Mouse (Mus musculus): ENCODE measurements around the gene Sgta. TPM values are rescaled to one million over a fixed set of nuclear protein-coding genes. Genes with fewer than 3 reads are reported as not detected.

Gene Sgta
- polyA plus RNA-seq, 2 experiments, result 38.4 to 43.8 TPM

DNA sequence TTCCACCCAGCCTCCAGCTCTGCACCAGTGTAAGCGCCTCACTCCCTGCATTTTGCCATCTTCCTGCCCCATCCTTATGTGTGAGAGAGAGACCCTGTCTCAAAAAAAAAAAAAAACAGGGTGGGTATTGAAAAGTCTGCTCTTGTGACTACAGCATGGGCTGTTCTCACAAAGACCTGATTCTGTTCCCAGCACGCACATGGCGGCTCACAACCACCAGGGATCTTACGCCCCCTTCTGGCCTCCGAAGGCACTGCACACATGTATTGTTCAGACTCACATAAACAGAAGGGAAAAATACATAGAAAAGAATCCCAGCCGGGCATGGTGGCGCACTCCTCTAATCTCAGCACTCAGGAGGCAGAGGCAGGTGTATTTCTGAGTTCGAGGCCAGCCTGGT lies 37.2 kb downstream of the Sgta start:
- Histone ChIP-seq H3K9me3 (ENCODE audit: control insufficient read depth, low read length) (no peaks in the 10 kb centered on the region), H3K27ac (no peak overlapping the region), H3K4me1 (replicated peaks; ENCODE audit: control insufficient read depth in 2 of 2, insufficient read depth in 2 of 2, low read length in 1 of 2) (no peaks in the 10 kb centered on the region), H3K9ac (replicated peaks) (no peak overlapping the region), H3K27me3 (ENCODE audit: control insufficient read depth, insufficient read depth, low read length) (peaks cover 32% of the 10 kb centered on the region), H3K4me2 (ENCODE audit: low read depth) (no peak overlapping the region), H3K36me3 (replicated peaks; ENCODE audit: control insufficient read depth, insufficient read depth, low read depth) (no peaks in the 10 kb centered on the region), H3K4me3 (ENCODE audit: insufficient read depth in 1 of 2, low read depth in 2 of 2, low read length in 2 of 2) (no peak overlapping the region)
- 47% methylated on average over 8 of the region's 8 CpGs for WGBS (ENCODE audit: insufficient replicate concordance)
- no peak for ATAC-seq (ENCODE audit: insufficient read depth)
- TF ChIP-seq EP300 (IDR thresholded peaks at IDR 0.05; ENCODE audit: low read depth), result no peak
- peak; percentile 70 for TF ChIP-seq CTCF (IDR thresholded peaks at IDR 0.05; ENCODE audit: low read depth)
- no peak for DNase-seq (ENCODE audit: low read depth in 3 of 3, low spot score in 3 of 3)

DNA sequence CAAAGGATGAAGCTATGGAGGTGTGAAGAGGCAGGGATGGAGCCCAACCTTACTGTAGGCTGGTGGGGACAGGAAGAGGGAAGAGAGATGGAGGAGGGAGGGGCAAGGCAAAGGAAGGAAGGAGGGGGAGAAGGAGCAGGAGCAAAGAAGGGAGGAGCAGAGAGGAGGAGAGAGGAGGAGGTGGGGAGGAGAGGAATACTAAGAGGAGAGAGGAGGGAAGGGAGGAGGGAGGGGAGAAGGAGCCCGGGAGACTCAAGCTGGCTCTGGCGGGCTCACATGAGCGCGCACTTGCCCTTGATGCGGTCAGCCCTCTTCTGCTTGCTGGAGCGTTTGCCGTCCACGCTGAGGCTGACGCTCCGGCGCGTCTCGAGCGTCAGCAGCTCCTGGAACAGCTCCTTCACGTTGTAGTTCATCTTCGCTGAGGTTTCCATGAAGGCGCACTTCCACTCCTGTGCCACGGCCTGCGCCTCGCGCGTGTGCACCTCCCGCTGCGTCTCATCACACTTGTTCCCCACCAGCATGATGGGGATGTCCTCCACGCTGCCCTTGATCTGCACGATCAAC lies 38.4 kb downstream of the Sgta start:
- Histone ChIP-seq H3K9ac (replicated peaks) (no peak overlapping the region), H3K27me3 (ENCODE audit: control insufficient read depth, insufficient read depth, low read length) (peaks cover 32% of the 10 kb centered on the region), H3K27ac (no peak overlapping the region), H3K4me1 (replicated peaks; ENCODE audit: control insufficient read depth in 2 of 2, insufficient read depth in 2 of 2, low read length in 1 of 2) (no peaks in the 10 kb centered on the region), H3K4me2 (ENCODE audit: low read depth) (no peak overlapping the region), H3K36me3 (replicated peaks; ENCODE audit: control insufficient read depth, insufficient read depth, low read depth) (no peaks in the 10 kb centered on the region), H3K4me3 (ENCODE audit: insufficient read depth in 1 of 2, low read depth in 2 of 2, low read length in 2 of 2) (no peak overlapping the region), H3K9me3 (ENCODE audit: control insufficient read depth, low read length) (no peaks in the 10 kb centered on the region)
- TF ChIP-seq EP300 (IDR thresholded peaks at IDR 0.05; ENCODE audit: low read depth), result no peak
- no peak for TF ChIP-seq CTCF (IDR thresholded peaks at IDR 0.05; ENCODE audit: low read depth)
- ATAC-seq (ENCODE audit: insufficient read depth), result no peak
- no peak for DNase-seq (ENCODE audit: low read depth in 3 of 3, low spot score in 3 of 3)
- WGBS (ENCODE audit: insufficient replicate concordance), result 15% methylated on average over 26 of the region's 26 CpGs

DNA sequence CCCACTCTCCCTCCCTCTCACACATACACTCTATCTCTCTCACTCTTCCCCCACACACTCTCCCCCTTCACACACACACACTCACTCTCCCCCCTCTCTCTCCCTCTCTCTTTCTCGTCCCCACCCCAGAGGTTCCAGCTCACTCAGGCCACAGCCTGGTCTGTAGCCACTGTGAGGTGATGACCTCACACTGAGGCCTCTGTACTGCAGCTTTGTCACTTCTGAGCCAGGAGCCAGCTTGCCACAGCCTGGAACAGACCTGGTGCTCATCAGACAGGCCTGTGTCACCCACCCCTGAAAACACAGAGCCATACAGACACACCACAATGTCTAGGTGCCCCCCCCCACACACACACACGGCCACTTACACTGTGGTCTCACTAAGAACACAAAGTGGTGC lies 39.8 kb downstream of the Sgta start:
- no peak for ATAC-seq (ENCODE audit: insufficient read depth)
- peaks cover 1% of the 10 kb centered on the region in 2 experiments; a peak in 2 of 4 replicates for H3K4me1 ChIP-seq (replicated peaks; ENCODE audit: control insufficient read depth in 2 of 2, insufficient read depth in 2 of 2, low read length in 1 of 2)
- H3K27ac ChIP-seq, result no peak overlapping the region
- no peaks in the 10 kb centered on the region for H3K36me3 ChIP-seq (replicated peaks; ENCODE audit: control insufficient read depth, insufficient read depth, low read depth)
- H3K4me3 ChIP-seq (ENCODE audit: insufficient read depth in 1 of 2, low read depth in 2 of 2, low read length in 2 of 2), result no peak overlapping the region
- DNase-seq (ENCODE audit: low read depth in 3 of 3, low spot score in 3 of 3), result no peak
- H3K9me3 ChIP-seq (ENCODE audit: control insufficient read depth, low read length), result no peaks in the 10 kb centered on the region
- no peak overlapping the region for H3K4me2 ChIP-seq (ENCODE audit: low read depth)
- no peak overlapping the region for H3K9ac ChIP-seq (replicated peaks)
- TF ChIP-seq CTCF (IDR thresholded peaks at IDR 0.05; ENCODE audit: low read depth), result no peak
- WGBS (ENCODE audit: insufficient replicate concordance), result 47% methylated on average over 2 of the region's 2 CpGs
- peaks cover 25% of the 10 kb centered on the region for H3K27me3 ChIP-seq (ENCODE audit: control insufficient read depth, insufficient read depth, low read length)

DNA sequence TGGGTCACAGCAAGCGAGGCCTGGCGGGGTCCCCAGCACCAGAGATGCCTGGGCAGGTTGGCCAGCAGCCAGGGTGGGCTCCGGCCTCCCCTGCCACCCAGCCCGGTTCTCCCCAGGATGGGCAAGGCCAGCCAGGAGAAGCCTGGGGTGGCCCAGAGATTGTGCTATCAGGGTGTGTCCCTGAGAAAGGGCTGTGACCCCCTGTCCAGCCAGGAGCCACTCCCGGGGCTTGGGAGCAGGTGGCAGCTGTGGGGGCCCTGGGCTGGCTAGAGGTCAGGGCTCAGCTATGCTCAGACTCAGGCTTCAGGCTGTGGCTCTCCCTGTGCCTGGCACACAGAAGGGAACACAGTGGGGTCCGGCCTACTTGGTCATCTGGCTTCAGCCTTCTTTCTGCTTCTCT lies 40.3 kb downstream of the Sgta start:
- Histone ChIP-seq H3K27ac (no peak overlapping the region), H3K4me3 (ENCODE audit: insufficient read depth in 1 of 2, low read depth in 2 of 2, low read length in 2 of 2) (no peak overlapping the region), H3K27me3 (ENCODE audit: control insufficient read depth, insufficient read depth, low read length) (peaks cover 20% of the 10 kb centered on the region), H3K4me2 (ENCODE audit: low read depth) (no peak overlapping the region), H3K9ac (replicated peaks) (no peak overlapping the region), H3K36me3 (replicated peaks; ENCODE audit: control insufficient read depth, insufficient read depth, low read depth) (no peaks in the 10 kb centered on the region), H3K4me1 (replicated peaks; ENCODE audit: control insufficient read depth in 2 of 2, insufficient read depth in 2 of 2, low read length in 1 of 2) (peaks cover 2 to 5% of the 10 kb centered on the region in 2 experiments; a peak in 2 of 4 replicates), H3K9me3 (ENCODE audit: control insufficient read depth, low read length) (no peaks in the 10 kb centered on the region)
- no peak for ATAC-seq (ENCODE audit: insufficient read depth)
- TF ChIP-seq CTCF (IDR thresholded peaks at IDR 0.05; ENCODE audit: low read depth) (no peak), EP300 (IDR thresholded peaks at IDR 0.05; ENCODE audit: low read depth) (no peak)
- WGBS (ENCODE audit: insufficient replicate concordance), result 54% methylated on average over 6 of the region's 6 CpGs
- no peak for DNase-seq (ENCODE audit: low read depth in 3 of 3, low spot score in 3 of 3)

DNA sequence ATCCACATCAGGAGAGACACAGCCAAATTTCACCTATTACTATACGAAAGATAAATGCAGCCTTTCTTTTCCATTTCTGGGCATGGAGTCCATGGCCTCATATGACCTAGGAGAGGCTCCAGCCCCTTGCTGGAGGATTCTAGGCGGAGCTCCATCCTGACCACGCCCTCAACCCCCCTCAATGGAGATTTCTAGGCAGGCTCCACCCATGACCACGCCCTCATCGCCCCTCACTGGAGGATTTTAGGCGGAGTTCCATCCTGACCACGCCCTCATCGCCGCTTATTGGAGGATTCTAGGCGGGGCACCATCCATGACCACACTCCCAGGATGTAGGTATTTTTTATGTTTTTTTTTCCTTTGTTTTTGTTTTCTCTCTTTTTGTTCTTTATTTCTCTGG lies 41.7 kb downstream of the Sgta start:
- Histone ChIP-seq H3K27me3 (ENCODE audit: control insufficient read depth, insufficient read depth, low read length) (peaks cover 12% of the 10 kb centered on the region), H3K27ac (no peak overlapping the region), H3K4me2 (ENCODE audit: low read depth) (no peak overlapping the region), H3K9ac (replicated peaks) (no peak overlapping the region), H3K4me3 (ENCODE audit: insufficient read depth in 1 of 2, low read depth in 2 of 2, low read length in 2 of 2) (no peak overlapping the region), H3K9me3 (ENCODE audit: control insufficient read depth, low read length) (no peaks in the 10 kb centered on the region), H3K4me1 (replicated peaks; ENCODE audit: control insufficient read depth in 2 of 2, insufficient read depth in 2 of 2, low read length in 1 of 2) (peaks cover 5 to 7% of the 10 kb centered on the region in 2 experiments; a peak in 3 of 4 replicates), H3K36me3 (replicated peaks; ENCODE audit: control insufficient read depth, insufficient read depth, low read depth) (no peaks in the 10 kb centered on the region)
- ATAC-seq (ENCODE audit: insufficient read depth) (no peak), DNase-seq (ENCODE audit: low read depth in 3 of 3, low spot score in 3 of 3) (peak; percentile 41 to 56 (median 49))
- 28% methylated on average over 10 of the region's 10 CpGs for WGBS (ENCODE audit: insufficient replicate concordance)
- TF ChIP-seq EP300 (IDR thresholded peaks at IDR 0.05; ENCODE audit: low read depth) (no peak), CTCF (IDR thresholded peaks at IDR 0.05; ENCODE audit: low read depth) (no peak)
